Mouse (Mus musculus) limb, embryonic 11.5 days (tissue): Measurements from ENCODE around the gene Psors1c2. TPM values are rescaled to one million over a fixed set of nuclear protein-coding genes. Genes with fewer than 3 reads are reported as not detected.
"Not testable (repeated sequence)": the region's sequence is repeated elsewhere in the genome, so short reads cannot be mapped to it uniquely, and the experiment has no call there.

Source experiments
- ATAC-seq: fragments of 200-750 bp; cut with Nextera tagmentation; 2 replicates; pipeline ENCODE4 v1.8.0; 2017; ENCODE audit warnings: low read depth; ENCODE audit not compliant: insufficient number of reproducible peaks, low FRiP score, low TSS enrichment
- DNase-seq: peaks from one replicate; pipeline ENCODE4 v3.0.0-alpha.2; 2015; ENCODE audit warnings: low spot score
- H3K27ac ChIP-seq: fragments of 300-500 bp; sonication (generic); replicated peaks from 2 replicates; pipeline ENCODE4 v1.5.1; 2014; ENCODE audit warnings: low read depth, mild to moderate bottlenecking, low read length
- H3K27me3 ChIP-seq: fragments of 300-500 bp; sonication (generic); 2 replicates; pipeline ENCODE4 v1.6.1; 2014; ENCODE audit warnings: mild to moderate bottlenecking, low read length, mixed read lengths; ENCODE audit not compliant: control insufficient read depth, insufficient read depth
- H3K36me3 ChIP-seq: fragments of 300-500 bp; sonication (generic); 2 replicates; pipeline ENCODE4 v1.6.1; 2014; ENCODE audit warnings: mild to moderate bottlenecking, low read length, moderate library complexity, mixed read lengths; ENCODE audit not compliant: control insufficient read depth, insufficient read depth
- H3K4me1 ChIP-seq: fragments of 300-500 bp; sonication (generic); 2 replicates; pipeline ENCODE4 v1.6.1; 2014; ENCODE audit warnings: low read length, mixed read lengths; ENCODE audit not compliant: control insufficient read depth, insufficient read depth
- H3K4me2 ChIP-seq: fragments of 300-500 bp; sonication (generic); 2 replicates; pipeline ENCODE4 v1.6.1; 2014; ENCODE audit warnings: low read depth, mild to moderate bottlenecking, moderate library complexity; ENCODE audit not compliant: severe bottlenecking
- H3K4me3 ChIP-seq: fragments of 300-500 bp; sonication (generic); 2 replicates; pipeline ENCODE4 v1.5.1; 2014; ENCODE audit warnings: low read depth, low read length
- H3K9ac ChIP-seq: fragments of 300-500 bp; sonication (generic); 2 replicates; pipeline ENCODE4 v1.6.1; 2014; ENCODE audit warnings: mild to moderate bottlenecking, low read length
- H3K9me3 ChIP-seq: fragments of 300-500 bp; sonication (generic); 2 replicates; pipeline ENCODE4 v1.6.1; 2016; ENCODE audit warnings: low read length; ENCODE audit not compliant: control insufficient read depth
- WGBS: fragments of 180-500 bp; shearing (Covaris S2); extraction: QIAGEN DNeasy Blood & Tissue Kit; methylation state at CpG from one replicate; pipeline ENCODE4 v1.1.7; 2014; 5-methylcytosine and 5-hydroxymethylcytosine counted together
- polyA plus RNA-seq: library from polyadenylated mRNA; unstranded; fragments of >200 nt; fragmentation: Nextera tagmentation; extraction: Ambion mirVana; gene quantifications from 2 replicates; pipeline ENCODE4 v1.2.1, GENCODE M21; 2014

The Psors1c2 gene
- polyA plus RNA-seq, 1 experiment from 2014 or later, result 0.72 TPM

GRCm38 (mm10) chr17:35503849-35504248 is 29.2 kb upstream of the Psors1c2 start:
- Histone ChIP-seq H3K9me3 (no peaks in the 10 kb centered on the region), H3K27ac (no peak overlapping the region), H3K9ac (no peak overlapping the region), H3K36me3 (no peaks in the 10 kb centered on the region), H3K27me3 (peaks cover 29% of the 10 kb centered on the region), H3K4me1 (peaks cover 9% of the 10 kb centered on the region; the same call in 1 of the 2 replicates), H3K4me2 (no peak overlapping the region), H3K4me3 (no peak overlapping the region)
- 34% methylated on average over 5 of the region's 5 CpGs for WGBS
- ATAC-seq (no peak), DNase-seq (no peak)

- no peak for ATAC-seq
- WGBS, result 26% methylated on average over 8 of the region's 8 CpGs
- Histone ChIP-seq H3K4me2 (no peak overlapping the region), H3K27me3 (peaks cover 29% of the 10 kb centered on the region), H3K9ac (no peak overlapping the region), H3K4me1 (peaks cover 9% of the 10 kb centered on the region; the same call in 1 of the 2 replicates), H3K36me3 (no peaks in the 10 kb centered on the region), H3K4me3 (no peak overlapping the region), H3K9me3 (no peaks in the 10 kb centered on the region), H3K27ac (no peak overlapping the region)
- no peak for DNase-seq
Observed at GRCm38 (mm10) chr17:35504628-35505481, 28.1 kb upstream of the Psors1c2 start.

GRCm38 (mm10) chr17:35505776-35506175 is 27.2 kb upstream of the Psors1c2 start, which contains the start of gene Pou5f1:
TSS of gene Pou5f1 (plus strand) at chr17:35506018.
- Histone ChIP-seq H3K36me3 (no peaks in the 10 kb centered on the region), H3K4me3 (no peak within 1 kb of the TSS), H3K4me1 (peaks cover 9% of the 10 kb centered on the region; the same call in 1 of the 2 replicates), H3K27ac (no peak within 1 kb of the TSS), H3K9me3 (no peaks in the 10 kb centered on the region), H3K27me3 (peaks cover 29% of the 10 kb centered on the region), H3K4me2 (no peak within 1 kb of the TSS), H3K9ac (no peak within 1 kb of the TSS)
- DNase-seq (no peak), ATAC-seq (no peak)
- whole genome bisulfite sequencing, result 47% methylated on average over 13 of the region's 13 CpGs

GRCm38 (mm10) chr17:35506881-35507280 is 26.1 kb upstream of the Psors1c2 start:
- no peaks in the 10 kb centered on the region for H3K9me3 ChIP-seq
- H3K27me3 ChIP-seq, result peaks cover 29% of the 10 kb centered on the region
- no peaks in the 10 kb centered on the region for H3K36me3 ChIP-seq
- peaks cover 7% of the 10 kb centered on the region; the same call in 1 of the 2 replicates for H3K4me1 ChIP-seq
- no peak overlapping the region for H3K9ac ChIP-seq
- 7% methylated on average over 10 of the region's 10 CpGs for WGBS
- H3K27ac ChIP-seq, result no peak overlapping the region
- no peak overlapping the region for H3K4me2 ChIP-seq
- H3K4me3 ChIP-seq, result no peak overlapping the region
- DNase-seq (no peak), ATAC-seq (no peak)

- no peaks in the 10 kb centered on the region for H3K9me3 ChIP-seq
- no peak for DNase-seq
- no peak for ATAC-seq
- no peaks in the 10 kb centered on the region; the same call in 1 of the 2 replicates for H3K4me1 ChIP-seq
- WGBS, result 20% methylated on average over 13 of the region's 13 CpGs
- H3K36me3 ChIP-seq, result no peaks in the 10 kb centered on the region
- H3K4me3 ChIP-seq, result no peak overlapping the region
- H3K9ac ChIP-seq, result no peak overlapping the region
- no peak overlapping the region for H3K4me2 ChIP-seq
- peaks cover 29% of the 10 kb centered on the region for H3K27me3 ChIP-seq
- H3K27ac ChIP-seq, result no peak overlapping the region
Observed at GRCm38 (mm10) chr17:35507556-35508260, 25.3 kb upstream of the Psors1c2 start.

GRCm38 (mm10) chr17:35508279-35508678 is 24.7 kb upstream of the Psors1c2 start:
- H3K9me3 ChIP-seq, H3K9ac ChIP-seq, ATAC-seq, DNase-seq, H3K36me3 ChIP-seq, H3K4me2 ChIP-seq, H3K27ac ChIP-seq, H3K4me3 ChIP-seq, H3K4me1 ChIP-seq: not testable (repeated sequence)
- WGBS, result 53% methylated on average over 5 of the region's 5 CpGs
- peaks cover 29% of the 10 kb centered on the region for H3K27me3 ChIP-seq

- 41% methylated on average over 8 of the region's 8 CpGs for WGBS
- H3K9ac ChIP-seq, result no peak overlapping the region
- ATAC-seq, result no peak; the same call in 1 of the 2 replicates
- H3K36me3 ChIP-seq, result no peaks in the 10 kb centered on the region
- H3K4me3 ChIP-seq, result no peak overlapping the region
- peak; percentile 69 for DNase-seq
- no peak overlapping the region for H3K27ac ChIP-seq
- H3K4me2 ChIP-seq, result no peak overlapping the region
- no peaks in the 10 kb centered on the region for H3K9me3 ChIP-seq
- H3K27me3 ChIP-seq, result peaks cover 29% of the 10 kb centered on the region
- peaks cover 3% of the 10 kb centered on the region for H3K4me1 ChIP-seq
Observed at GRCm38 (mm10) chr17:35509284-35509683, 23.7 kb upstream of the Psors1c2 start.

- Histone ChIP-seq H3K4me2 (no peak overlapping the region), H3K27me3 (no peaks in the 10 kb centered on the region), H3K9me3 (no peaks in the 10 kb centered on the region), H3K4me3 (no peak overlapping the region), H3K27ac (no peak overlapping the region), H3K36me3 (no peaks in the 10 kb centered on the region), H3K4me1 (peaks cover 16% of the 10 kb centered on the region), H3K9ac (no peak overlapping the region)
- no peak for DNase-seq
- 94% methylated on average over 7 of the region's 7 CpGs for WGBS
- no peak for ATAC-seq
Observed at GRCm38 (mm10) chr17:35512916-35513626, 19.9 kb upstream of the Psors1c2 start.
